Mouse (Mus musculus) heart, adult 2 months (tissue): ENCODE results near the gene Mnat1.
"Not testable (repeated sequence)": the region's sequence is repeated elsewhere in the genome, so short reads cannot be mapped to it uniquely, and the experiment has no call there.

Source experiments
- CTCF ChIP-seq: fragments of 200-600 bp; IDR thresholded peaks from 2 replicates; pipeline ENCODE4 v1.8.1; 2022; ENCODE audit warnings: antibody characterized with exemption, mild to moderate bottlenecking, moderate library complexity
- EP300 ChIP-seq: fragments of 200-500 bp; IDR thresholded peaks from 2 replicates; pipeline ENCODE4 v1.6.1; 2011; ENCODE audit warnings: low read depth, low read length, control low read depth; ENCODE audit not compliant: insufficient read depth
- POLR2A ChIP-seq: fragments of 200-500 bp; IDR thresholded peaks from 2 replicates; pipeline ENCODE4 v1.6.1; 2011; ENCODE audit warnings: mild to moderate bottlenecking, low read depth, low read length, control low read depth; ENCODE audit not compliant: insufficient read depth

DNA sequence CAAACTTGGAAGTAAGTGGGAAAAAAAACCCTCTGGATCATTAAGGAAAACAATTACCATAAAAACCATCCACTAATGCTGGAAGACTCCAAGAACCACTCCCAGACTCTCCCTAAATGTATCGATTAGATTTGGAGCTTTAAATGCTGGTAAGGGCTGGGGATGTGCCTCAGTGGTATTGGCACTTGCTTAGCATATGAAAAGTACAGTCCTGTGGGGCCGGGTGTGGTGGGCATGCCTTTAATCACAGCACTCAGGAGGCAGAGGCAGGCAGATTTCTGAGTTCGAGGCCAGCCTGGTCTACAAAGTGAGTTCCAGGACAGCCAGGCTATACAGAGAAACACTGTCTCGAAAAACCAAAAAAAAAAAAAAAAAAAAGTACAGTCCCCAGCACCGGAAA is 27.3 kb upstream of the Mnat1 start:
- not testable (repeated sequence) for TF ChIP-seq POLR2A, CTCF, EP300
